Comparison of ENCODE assay signal across 12 mouse cellular contexts in genomic region chr10:19117071-19117605, GRCm38 (mm10).
DNase-seq lines count a peak whose midpoint lies in the region; ATAC-seq and TF ChIP-seq lines count a peak whose summit lies in the region.
"Had no signal": no experiment of that assay in that cellular context is flagged by ENCODE, and none has a peak within 500 bp of the region (broad histone marks: within the 10 kb centered on the region; RNA-seq: fewer than 3 reads in every experiment).

No protein-coding gene starts in this region.

- H3K9me3 ChIP-seq in forebrain, embryonic 16.5 days (ENCODE audit: control insufficient read depth, low read length): no peaks in the 10 kb centered on the region
- H3K9me3 ChIP-seq in forebrain, postnatal 0 days (ENCODE audit: low read length): no peaks in the 10 kb centered on the region
- no peaks in the 10 kb centered on the region for H3K9me3 ChIP-seq in midbrain, embryonic 12.5 days
- H3K9me3 ChIP-seq in kidney, embryonic 16.5 days (ENCODE audit: low read length): no peaks in the 10 kb centered on the region
- H3K9me3 ChIP-seq: liver, embryonic 13.5 days had no signal

- no peak for DNase-seq in forebrain, postnatal 0 days
- DNase-seq in B cell, adult 2 months: peak; percentile 34 to 40
- DNase-seq in brain, embryonic 14.5 days (ENCODE audit: low read depth): peak; percentile 71
- DNase-seq in kidney, postnatal 4 days: no peak
- DNase-seq in adrenal gland, adult 8-10 months: no peak
- DNase-seq: adrenal gland, adult 2 months; cerebellum, adult 18-20 months; kidney, adult 2 months; liver, embryonic 13.5 days had no signal

- no peak overlapping the region for H3K27ac ChIP-seq in forebrain, embryonic 16.5 days (ENCODE audit: low read length)
- no peak overlapping the region for H3K27ac ChIP-seq in forebrain, postnatal 0 days (ENCODE audit: low read depth, low read length)
- no peak overlapping the region for H3K27ac ChIP-seq in midbrain, embryonic 12.5 days (replicated peaks)
- H3K27ac ChIP-seq in kidney, embryonic 16.5 days (ENCODE audit: low read length): no peak overlapping the region
- H3K27ac ChIP-seq: liver, embryonic 13.5 days had no signal

- TF ChIP-seq CTCF in forebrain, postnatal 0 days (IDR thresholded peaks at IDR 0.05; ENCODE audit: low read depth): no peak
- no peak for TF ChIP-seq CTCF in brain, embryonic 14.5 days (IDR thresholded peaks at IDR 0.05; ENCODE audit: borderline replicate concordance, extremely low read depth, insufficient read depth, insufficient read length)

- 0 out of 2 replicates have a peak, but pooled peaks cover 3% of the 10 kb centered on the region for H3K4me1 ChIP-seq in forebrain, embryonic 16.5 days (replicated peaks; ENCODE audit: control insufficient read depth, insufficient read depth, low read length)
- H3K4me1 ChIP-seq in forebrain, postnatal 0 days (ENCODE audit: insufficient read depth): no peaks in the 10 kb centered on the region
- peaks cover 8% of the 10 kb centered on the region for H3K4me1 ChIP-seq in midbrain, embryonic 12.5 days
- H3K4me1 ChIP-seq in kidney, embryonic 16.5 days (ENCODE audit: insufficient read depth, low read length): no peaks in the 10 kb centered on the region
- H3K4me1 ChIP-seq: liver, embryonic 13.5 days had no signal

- peak; percentile 36; the same call in 1 of the 2 replicates for ATAC-seq in forebrain, embryonic 16.5 days
- no peak; the same call in 1 of the 2 replicates for ATAC-seq in forebrain, postnatal 0 days
- peak; percentile 75 for ATAC-seq in midbrain, embryonic 12.5 days (ENCODE audit: low FRiP score, low read depth)
- ATAC-seq in kidney, embryonic 16.5 days (ENCODE audit: low FRiP score, low TSS enrichment): no peak

- H3K4me2 ChIP-seq in forebrain, embryonic 16.5 days (ENCODE audit: low read length): no peak overlapping the region
- no peak overlapping the region for H3K4me2 ChIP-seq in forebrain, postnatal 0 days (ENCODE audit: low read depth)
- no peak overlapping the region for H3K4me2 ChIP-seq in midbrain, embryonic 12.5 days (replicated peaks)
- no peak overlapping the region for H3K4me2 ChIP-seq in kidney, embryonic 16.5 days (replicated peaks; ENCODE audit: low read depth, low read length)
- H3K4me2 ChIP-seq: liver, embryonic 13.5 days had no signal

- no peaks in the 10 kb centered on the region for H3K27me3 ChIP-seq in forebrain, embryonic 16.5 days (replicated peaks; ENCODE audit: control insufficient read depth, insufficient read depth, low read length)
- H3K27me3 ChIP-seq in forebrain, postnatal 0 days (ENCODE audit: insufficient read depth, low read length): no peaks in the 10 kb centered on the region
- peaks cover 21% of the 10 kb centered on the region; the same call in 1 of the 2 replicates for H3K27me3 ChIP-seq in midbrain, embryonic 12.5 days
- H3K27me3 ChIP-seq in kidney, embryonic 16.5 days (ENCODE audit: insufficient read depth, low read length): no peaks in the 10 kb centered on the region
- H3K27me3 ChIP-seq: liver, embryonic 13.5 days had no signal

- H3K36me3 ChIP-seq in forebrain, embryonic 16.5 days (ENCODE audit: control insufficient read depth, insufficient read depth): no peaks in the 10 kb centered on the region
- H3K36me3 ChIP-seq in forebrain, postnatal 0 days (ENCODE audit: insufficient read depth): no peaks in the 10 kb centered on the region
- no peaks in the 10 kb centered on the region for H3K36me3 ChIP-seq in midbrain, embryonic 12.5 days
- H3K36me3 ChIP-seq in kidney, embryonic 16.5 days (ENCODE audit: insufficient read depth, low read length): no peaks in the 10 kb centered on the region
- H3K36me3 ChIP-seq: liver, embryonic 13.5 days had no signal

- no peak for TF ChIP-seq POLR2A in brain, embryonic 14.5 days (IDR thresholded peaks at IDR 0.05; ENCODE audit: borderline replicate concordance, extremely low read depth, insufficient read depth, insufficient read length, poor library complexity, severe bottlenecking)

- H3K4me3 ChIP-seq in forebrain, embryonic 16.5 days (replicated peaks; ENCODE audit: low read length): no peak overlapping the region
- H3K4me3 ChIP-seq in forebrain, postnatal 0 days (ENCODE audit: low read depth, low read length): no peak overlapping the region
- no peak overlapping the region for H3K4me3 ChIP-seq in midbrain, embryonic 12.5 days
- H3K4me3 ChIP-seq in kidney, embryonic 16.5 days (ENCODE audit: low read length): no peak overlapping the region
- H3K4me3 ChIP-seq: liver, embryonic 13.5 days had no signal

- 29% methylated on average over 9 of the region's 9 CpGs for WGBS in forebrain, embryonic 16.5 days
- WGBS in forebrain, postnatal 0 days: 28% methylated on average over 9 of the region's 9 CpGs
- 25% methylated on average over 9 of the region's 9 CpGs for WGBS in midbrain, embryonic 12.5 days
- 70% methylated on average over 9 of the region's 9 CpGs for WGBS in kidney, embryonic 16.5 days

- H3K9ac ChIP-seq in forebrain, embryonic 16.5 days (replicated peaks; ENCODE audit: low read depth, low read length): no peak overlapping the region
- no peak overlapping the region for H3K9ac ChIP-seq in forebrain, postnatal 0 days
- H3K9ac ChIP-seq in midbrain, embryonic 12.5 days (replicated peaks): no peak overlapping the region
- H3K9ac ChIP-seq in kidney, embryonic 16.5 days (replicated peaks; ENCODE audit: low read length): no peak overlapping the region
- H3K9ac ChIP-seq: liver, embryonic 13.5 days had no signal

Comparison
In these comparisons a context has a peak if more than half of its experiments do, and no peak if none do; other contexts are left out.
1. ATAC-seq: peak in forebrain, embryonic 16.5 days (single experiment) and midbrain, embryonic 12.5 days (single experiment); none in forebrain, postnatal 0 days (single experiment) and kidney, embryonic 16.5 days (single experiment).
2. DNase-seq: peak in B cell, adult 2 months (2 of 2) and brain, embryonic 14.5 days (single experiment); none in forebrain, postnatal 0 days (single experiment), kidney, postnatal 4 days (0 of 2) and adrenal gland, adult 8-10 months (single experiment).